Mouse (Mus musculus): ENCODE data around the gene Adamts18. TPM values are rescaled to one million over a fixed set of nuclear protein-coding genes. Genes with fewer than 3 reads are reported as not detected.
"Not testable (repeated sequence)": the region's sequence is repeated elsewhere in the genome, so short reads cannot be mapped to it uniquely, and the experiment has no call there.

The Adamts18 gene
- total RNA-seq, 2 experiments from 2014 or later = 0.05 TPM; not detected in 1

- intact Hi-C loops (cut with DNase I) = loop anchor here (10.0 kb wide), 1 partner anchor 182 kb away; no protein-coding TSS in a partner anchor
These were observed 1.9 kb downstream of the Adamts18 start for GRCm38 (mm10) chr8:113846669-113847068.

GRCm38 (mm10) chr8:113844801-113845301 is 3.7 kb downstream of the Adamts18 start:
- no peak for DNase-seq
- intact Hi-C loops (cut with DNase I) = loop anchor here (10.0 kb wide), 1 partner anchor 180 kb away; no protein-coding TSS in a partner anchor

More at GRCm38 (mm10) chr8:113846669-113847068, 1.9 kb downstream of the Adamts18 start:
- no peak for DNase-seq

GRCm38 (mm10) chr8:113838211-113838610 is 10.3 kb downstream of the Adamts18 start:
- DNase-seq = peak; percentile 40 to 47

GRCm38 (mm10) chr8:113837570-113837915 is 11.0 kb downstream of the Adamts18 start:
- no peak for DNase-seq
- intact Hi-C loops (cut with DNase I) = no loop called here

More at GRCm38 (mm10) chr8:113838211-113838610, 10.3 kb downstream of the Adamts18 start:
- intact Hi-C loops (cut with DNase I) = no loop called here

GRCm38 (mm10) chr8:113836892-113837569 is 11.5 kb downstream of the Adamts18 start:
- no peak for DNase-seq
- intact Hi-C loops (cut with DNase I) = no loop called here

GRCm38 (mm10) chr8:113833644-113834043 is 14.9 kb downstream of the Adamts18 start:
- intact Hi-C loops (cut with DNase I) = no loop called here

GRCm38 (mm10) chr8:113827270-113827669 is 21.3 kb downstream of the Adamts18 start:
- intact Hi-C loops (cut with DNase I) = no loop called here
- no peak for DNase-seq

More at GRCm38 (mm10) chr8:113833644-113834043, 14.9 kb downstream of the Adamts18 start:
- DNase-seq = no peak

- intact Hi-C loops (cut with DNase I) = no loop called here
- no peak for DNase-seq
These were observed 27.5 kb downstream of the Adamts18 start for GRCm38 (mm10) chr8:113820983-113821587.

- DNase-seq = no peak
- intact Hi-C loops (cut with DNase I) = no loop called here
These were observed 34.6 kb downstream of the Adamts18 start for GRCm38 (mm10) chr8:113813966-113814365.

- no peak for DNase-seq
These were observed 37.0 kb downstream of the Adamts18 start for GRCm38 (mm10) chr8:113811521-113811920.

GRCm38 (mm10) chr8:113809929-113810328 is 38.6 kb downstream of the Adamts18 start:
- no peak for DNase-seq
- intact Hi-C loops (cut with DNase I) = no loop called here

More at GRCm38 (mm10) chr8:113811521-113811920, 37.0 kb downstream of the Adamts18 start:
- intact Hi-C loops (cut with DNase I) = no loop called here

GRCm38 (mm10) chr8:113803830-113804611 is 44.5 kb downstream of the Adamts18 start:
- intact Hi-C loops (cut with DNase I) = no loop called here
- DNase-seq = no peak

- DNase-seq = no peak
- intact Hi-C loops (cut with DNase I) = no loop called here
These were observed 47.0 kb downstream of the Adamts18 start for GRCm38 (mm10) chr8:113801551-113801950.

- DNase-seq; intact Hi-C loops (cut with DNase I): not testable (repeated sequence)
These were observed 48.0 kb downstream of the Adamts18 start for GRCm38 (mm10) chr8:113800556-113800955.

- intact Hi-C loops (cut with DNase I) = no loop called here
- DNase-seq = no peak
These were observed 49.0 kb downstream of the Adamts18 start for GRCm38 (mm10) chr8:113799550-113799949.

- DNase-seq = peak; percentile 52 to 71
- intact Hi-C loops (cut with DNase I) = no loop called here
These were observed 56.7 kb downstream of the Adamts18 start for GRCm38 (mm10) chr8:113791856-113792255.

GRCm38 (mm10) chr8:113791061-113791460 is 57.5 kb downstream of the Adamts18 start:
- no peak for DNase-seq
- intact Hi-C loops (cut with DNase I) = no loop called here

GRCm38 (mm10) chr8:113783711-113784110 is 64.8 kb downstream of the Adamts18 start:
- no peak for DNase-seq
- intact Hi-C loops (cut with DNase I) = no loop called here

GRCm38 (mm10) chr8:113781554-113781953 is 67.0 kb downstream of the Adamts18 start:
- intact Hi-C loops (cut with DNase I) = no loop called here
- no peak for DNase-seq

GRCm38 (mm10) chr8:113775361-113775760 is 73.2 kb downstream of the Adamts18 start:
- intact Hi-C loops (cut with DNase I) = no loop called here
- no peak for DNase-seq

All from heart, postnatal 14 days (tissue).